Mouse (Mus musculus) skeletal muscle tissue, adult 2 months (tissue): ENCODE measurements around the gene Daxx.
"Not testable (repeated sequence)": the region's sequence is repeated elsewhere in the genome, so short reads cannot be mapped to it uniquely, and the experiment has no call there.

Experiments
- DNase-seq: peaks from one replicate; pipeline ENCODE4 v3.0.0-alpha.2; 2012; ENCODE audit warnings: low read depth, low spot score

Gene Daxx

DNA sequence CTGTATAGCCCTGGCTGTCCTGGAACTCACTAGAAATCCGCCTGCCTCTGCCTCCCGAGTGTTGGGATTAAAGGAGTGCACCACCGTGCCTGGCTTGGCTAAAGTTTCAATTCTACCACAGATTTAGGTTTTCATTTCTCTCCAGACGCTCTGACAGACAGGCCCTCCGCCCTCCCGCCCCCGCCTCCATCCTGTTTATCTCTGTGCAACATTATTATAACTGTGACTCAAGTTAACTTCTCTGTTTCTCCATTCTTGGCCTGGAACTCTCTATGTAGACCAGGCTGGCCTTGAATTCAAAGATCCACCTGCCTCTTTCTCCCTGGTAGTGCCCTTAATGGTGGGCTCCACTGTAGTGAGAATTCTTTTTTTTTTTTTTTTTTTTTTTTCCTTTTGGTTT lies 6.7 kb upstream of the Daxx start:
- no peak for DNase-seq

DNA sequence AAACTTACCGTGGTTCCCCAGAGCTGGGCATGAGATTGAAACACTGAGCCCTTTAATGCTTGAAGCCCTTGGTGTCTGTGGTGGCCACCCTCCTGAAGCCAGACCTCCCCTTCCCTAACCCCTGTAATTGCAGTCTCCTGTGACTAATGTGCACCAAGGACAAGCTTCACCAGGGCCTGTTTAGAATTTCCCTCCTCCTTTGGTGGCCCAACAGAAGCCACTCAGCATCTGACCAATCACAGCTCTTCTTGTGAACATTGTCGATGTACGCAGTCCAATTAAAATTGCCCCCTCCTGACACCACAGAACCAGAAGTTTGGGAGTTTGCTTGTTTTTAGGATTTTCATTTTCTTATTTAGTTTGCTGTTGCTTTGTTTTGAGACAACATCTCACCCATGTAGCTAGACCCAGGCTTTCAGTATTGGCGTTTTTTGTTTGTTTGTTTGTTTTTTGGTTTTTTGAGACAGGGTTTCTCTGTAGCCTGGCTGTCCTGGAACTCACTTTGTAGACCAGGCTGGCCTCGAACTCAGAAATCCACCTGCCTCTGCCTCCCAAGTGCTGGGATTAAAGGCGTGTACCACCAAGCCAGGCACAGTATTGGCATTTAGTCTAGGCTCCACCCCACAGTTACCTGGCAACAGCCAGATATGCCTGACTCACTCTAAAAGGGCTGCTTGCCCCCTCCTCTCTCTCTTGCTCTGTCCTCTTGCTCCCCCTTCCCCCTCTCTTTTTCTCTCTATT lies 5.1 kb upstream of the Daxx start:
- DNase-seq, result not testable (repeated sequence)

DNA sequence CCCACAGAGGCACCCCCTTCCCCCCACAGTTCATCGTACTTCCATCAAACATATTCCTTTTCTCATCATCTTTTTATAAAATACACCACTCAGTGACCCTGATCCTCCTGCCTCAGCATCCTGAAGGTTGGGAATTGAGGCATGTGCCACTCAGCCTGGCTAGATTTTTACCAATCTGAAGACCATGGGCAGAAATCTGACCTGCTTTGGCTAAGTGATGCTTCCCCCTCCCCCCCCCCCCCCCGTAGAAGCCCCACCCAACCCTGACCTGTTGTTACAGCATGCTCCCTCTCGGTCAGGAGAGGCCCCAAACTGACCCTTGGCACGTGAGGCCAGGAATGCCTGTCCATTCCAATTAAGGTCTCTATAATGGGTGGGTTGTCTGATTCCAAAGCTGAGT lies 4.4 kb upstream of the Daxx start, which contains the start of gene Platr17:
Gene Platr17 (plus strand): TSS at position 301 of the 400 bp plus-strand sequence.
- DNase-seq, result not testable (repeated sequence)

DNA sequence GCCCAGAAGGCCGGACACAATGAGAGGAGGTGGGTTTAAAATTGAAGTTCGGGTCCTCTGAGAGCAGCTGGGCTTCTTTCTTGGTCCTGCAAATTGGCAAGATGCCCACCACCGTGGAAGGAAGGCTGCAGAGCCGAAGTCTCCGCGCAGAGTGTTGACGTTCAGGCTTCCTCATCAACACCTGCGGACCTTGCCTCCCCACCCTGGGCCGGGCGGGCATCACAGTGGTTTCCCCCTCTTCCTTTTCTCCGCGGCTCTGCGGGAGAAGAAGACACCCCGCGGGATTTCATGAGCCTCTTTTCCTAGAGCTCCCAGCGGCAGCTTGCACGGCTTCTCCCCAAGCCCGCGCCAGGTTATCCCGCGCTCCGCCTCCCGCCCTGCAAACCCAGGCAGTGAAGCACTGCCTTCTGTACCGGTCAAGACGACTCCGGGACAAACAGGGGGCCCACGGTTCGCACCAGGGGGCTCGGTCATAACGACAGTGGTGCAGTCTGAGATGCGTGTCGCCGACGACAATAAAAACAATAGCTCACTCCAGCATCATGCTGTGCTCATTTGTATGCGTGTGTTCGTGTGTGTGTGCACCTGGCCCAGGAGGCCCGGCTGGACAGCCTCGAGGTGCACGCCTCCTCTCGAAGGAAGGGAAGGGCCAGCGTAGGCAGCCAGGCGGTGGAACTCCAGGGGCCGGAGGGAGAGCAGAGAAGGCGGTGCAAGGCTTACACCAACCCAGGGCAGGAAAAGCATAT lies 710 bp upstream of the Daxx start:
- DNase-seq, result no peak

DNA sequence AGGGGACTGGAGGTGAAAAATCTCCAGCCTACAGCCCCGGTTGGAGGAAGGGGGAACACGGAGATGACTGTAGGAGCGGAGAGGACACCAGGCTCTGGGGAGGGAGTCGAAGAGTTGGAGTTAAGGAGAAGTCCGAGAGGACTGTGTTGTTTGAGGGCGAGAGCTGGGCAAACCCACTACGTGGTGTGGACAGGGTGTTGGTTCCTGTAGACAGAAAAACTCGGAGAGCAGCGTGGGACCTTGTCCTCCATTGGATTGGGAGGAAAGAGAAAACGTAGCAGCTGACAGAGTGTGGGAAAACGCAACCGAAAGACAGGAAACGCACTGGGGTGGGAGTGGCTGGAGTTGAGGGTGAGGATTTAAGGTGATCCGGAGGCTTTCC lies 646 bp downstream of the Daxx start:
- no peak for DNase-seq

DNA sequence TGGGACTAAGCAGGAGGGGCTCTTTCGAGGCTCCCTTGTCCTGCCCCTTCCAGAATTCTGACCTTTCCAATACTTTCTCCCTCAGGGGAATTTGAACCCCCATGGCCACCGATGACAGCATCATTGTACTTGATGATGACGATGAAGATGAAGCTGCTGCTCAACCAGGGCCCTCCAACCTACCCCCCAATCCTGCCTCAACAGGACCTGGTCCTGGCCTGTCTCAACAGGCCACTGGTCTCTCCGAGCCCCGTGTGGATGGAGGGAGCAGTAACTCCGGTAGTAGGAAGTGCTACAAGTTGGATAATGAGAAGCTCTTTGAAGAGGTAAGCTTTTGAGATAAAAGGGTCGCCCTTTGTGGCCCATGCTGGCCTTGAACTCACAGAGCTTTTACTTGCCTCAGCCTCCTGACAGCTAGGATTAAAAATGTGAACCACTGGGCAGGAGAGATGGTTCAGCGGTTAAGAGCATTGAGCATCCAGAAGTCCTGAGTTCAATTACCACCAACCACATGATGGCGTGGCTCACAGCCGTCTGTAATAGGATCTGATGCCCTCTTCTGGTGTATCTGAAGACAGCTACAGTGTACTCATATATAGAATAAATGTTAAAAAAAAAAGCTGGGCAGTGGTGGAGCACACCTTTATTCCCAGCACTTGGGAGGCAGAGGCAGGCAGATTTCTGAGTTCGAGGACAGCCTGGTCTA lies 1.3 kb downstream of the Daxx start:
- DNase-seq, result no peak

DNA sequence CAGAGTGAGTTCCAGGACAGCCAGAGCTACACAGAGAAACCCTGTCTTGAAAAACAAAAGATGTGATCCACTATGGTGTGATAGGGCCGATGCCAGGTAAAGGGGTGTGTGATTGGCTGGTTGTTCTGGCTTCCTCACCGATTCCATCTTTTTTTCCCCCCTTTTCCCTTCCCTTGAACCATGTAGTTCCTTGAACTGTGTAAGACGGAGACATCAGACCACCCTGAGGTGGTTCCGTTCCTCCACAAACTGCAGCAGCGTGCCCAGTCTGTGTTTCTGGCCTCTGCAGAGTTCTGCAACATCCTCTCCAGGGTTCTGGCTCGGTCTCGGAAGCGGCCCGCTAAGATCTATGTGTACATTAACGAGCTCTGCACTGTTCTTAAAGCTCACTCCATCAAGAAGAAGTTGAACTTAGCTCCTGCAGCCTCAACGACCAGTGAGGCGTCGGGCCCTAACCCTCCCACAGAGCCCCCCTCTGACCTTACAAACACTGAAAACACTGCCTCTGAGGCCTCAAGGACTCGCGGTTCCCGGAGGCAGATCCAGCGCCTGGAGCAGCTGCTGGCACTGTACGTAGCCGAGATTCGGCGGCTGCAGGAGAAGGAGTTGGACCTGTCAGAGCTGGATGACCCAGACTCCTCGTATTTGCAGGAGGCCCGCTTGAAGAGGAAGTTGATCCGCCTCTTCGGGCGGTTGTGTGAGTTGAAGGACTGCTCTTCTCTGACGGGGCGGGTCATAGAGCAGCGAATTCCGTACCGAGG lies 2.0 kb downstream of the Daxx start:
- no peak for DNase-seq

DNA sequence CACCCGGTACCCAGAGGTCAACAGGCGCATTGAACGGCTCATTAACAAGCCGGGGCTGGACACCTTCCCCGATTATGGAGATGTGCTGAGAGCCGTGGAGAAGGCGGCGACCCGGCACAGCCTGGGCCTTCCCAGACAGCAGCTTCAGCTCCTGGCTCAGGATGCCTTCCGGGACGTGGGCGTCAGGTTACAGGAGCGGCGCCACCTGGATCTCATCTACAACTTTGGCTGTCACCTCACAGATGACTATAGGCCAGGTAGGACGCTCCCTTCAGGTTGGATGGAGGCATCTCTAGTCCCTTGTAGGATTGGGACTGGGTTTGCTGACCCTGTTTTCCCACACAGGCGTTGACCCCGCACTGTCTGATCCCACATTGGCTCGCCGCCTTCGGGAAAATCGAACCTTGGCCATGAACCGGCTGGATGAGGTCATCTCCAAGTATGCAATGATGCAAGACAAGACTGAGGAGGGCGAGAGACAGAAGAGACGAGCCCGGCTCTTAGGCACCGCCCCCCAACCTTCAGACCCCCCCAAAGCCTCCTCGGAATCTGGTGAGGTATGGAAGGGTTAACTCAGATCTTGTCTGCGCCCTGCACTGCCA lies 2.7 kb downstream of the Daxx start:
- no peak for DNase-seq

DNA sequence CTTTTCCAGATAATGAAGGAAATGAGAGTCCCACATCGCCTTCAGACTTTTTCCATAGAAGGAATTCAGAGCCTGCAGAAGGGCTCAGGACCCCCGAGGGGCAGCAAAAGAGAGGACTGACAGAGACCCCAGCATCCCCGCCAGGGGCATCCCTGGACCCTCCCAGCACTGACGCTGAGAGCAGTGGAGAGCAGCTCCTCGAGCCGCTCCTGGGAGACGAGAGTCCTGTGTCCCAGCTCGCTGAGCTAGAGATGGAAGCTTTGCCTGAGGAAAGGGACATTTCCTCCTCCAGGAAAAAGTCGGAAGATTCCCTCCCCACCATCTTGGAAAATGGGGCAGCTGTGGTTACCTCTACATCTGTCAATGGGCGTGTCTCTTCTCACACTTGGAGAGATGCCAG lies 4.0 kb downstream of the Daxx start:
- no peak for DNase-seq

DNA sequence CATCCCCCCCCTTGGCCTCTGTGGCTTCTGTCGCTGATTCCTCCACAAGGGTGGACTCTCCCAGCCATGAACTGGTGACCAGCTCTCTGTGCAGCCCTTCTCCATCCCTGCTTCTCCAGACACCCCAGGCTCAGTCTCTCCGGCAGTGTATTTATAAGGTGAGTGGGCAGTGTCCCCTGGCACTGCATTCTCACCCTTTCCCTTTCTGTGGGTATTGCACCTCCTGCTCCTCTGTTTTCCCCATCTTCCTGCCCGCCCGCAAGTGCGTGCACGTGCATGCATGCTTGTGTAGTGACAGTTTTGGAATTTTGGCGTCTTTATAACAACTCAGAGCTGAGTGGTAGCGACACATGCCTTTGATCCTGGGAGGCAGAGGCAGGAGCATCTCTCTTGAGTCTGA lies 4.7 kb downstream of the Daxx start:
- DNase-seq, result no peak

DNA sequence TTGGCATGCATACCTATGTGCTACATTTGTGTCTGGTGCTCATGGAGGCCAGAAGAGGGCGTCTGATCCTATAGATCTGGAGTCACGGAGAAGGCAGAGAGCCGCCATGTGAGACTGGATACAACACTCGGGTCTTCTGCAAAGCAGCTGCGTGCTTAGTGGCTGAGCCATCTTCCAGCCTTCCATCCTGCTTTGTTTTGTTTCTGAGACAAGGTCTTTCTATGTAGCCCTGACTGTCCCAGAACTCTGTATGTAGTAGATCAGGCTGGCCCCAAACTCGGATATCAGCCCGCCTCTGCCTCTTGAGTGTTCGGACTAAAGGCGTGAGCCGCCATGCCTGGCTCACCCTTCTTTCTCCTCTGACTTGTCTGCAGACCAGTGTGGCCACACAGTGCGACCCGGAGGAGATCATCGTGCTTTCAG lies 5.8 kb downstream of the Daxx start:
- no peak for DNase-seq

DNA sequence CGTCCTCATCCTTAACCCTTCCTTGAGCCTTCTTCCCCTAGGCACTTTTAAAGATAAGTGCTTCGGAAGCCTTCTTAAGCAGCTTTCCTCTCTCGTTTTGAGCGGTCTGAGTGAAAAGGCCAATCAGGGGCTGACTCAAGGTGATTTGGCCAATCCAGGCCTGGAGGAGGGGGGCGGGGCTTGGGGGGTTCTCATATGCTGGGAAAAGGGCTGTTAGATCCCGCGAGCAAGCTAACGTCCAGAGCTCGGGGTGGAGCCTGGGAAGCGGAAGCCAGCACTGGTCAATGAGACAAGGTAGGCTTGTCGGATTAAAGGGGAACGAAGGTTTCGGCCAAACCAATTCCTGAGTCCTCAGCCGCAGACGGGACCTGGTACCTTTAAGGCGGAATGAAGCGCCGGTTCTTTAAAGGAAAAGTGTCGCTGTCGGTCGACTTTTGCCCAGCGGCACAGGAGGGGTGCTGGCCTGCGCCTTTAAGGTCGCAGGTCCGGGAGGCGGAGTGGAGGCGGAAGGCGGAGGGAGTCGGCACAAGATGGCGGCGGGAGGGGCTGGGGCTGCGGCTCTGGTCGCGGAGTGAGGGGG lies 6.5 kb downstream of the Daxx start, which contains the start of the genes Tapbp and Zbtb22:
Gene Tapbp (plus strand): TSS at position 229 of the 580 bp plus-strand sequence.
Gene Zbtb22 (plus strand): TSS at position 234 of the 580 bp plus-strand sequence.
- DNase-seq, result peak; percentile 98

DNA sequence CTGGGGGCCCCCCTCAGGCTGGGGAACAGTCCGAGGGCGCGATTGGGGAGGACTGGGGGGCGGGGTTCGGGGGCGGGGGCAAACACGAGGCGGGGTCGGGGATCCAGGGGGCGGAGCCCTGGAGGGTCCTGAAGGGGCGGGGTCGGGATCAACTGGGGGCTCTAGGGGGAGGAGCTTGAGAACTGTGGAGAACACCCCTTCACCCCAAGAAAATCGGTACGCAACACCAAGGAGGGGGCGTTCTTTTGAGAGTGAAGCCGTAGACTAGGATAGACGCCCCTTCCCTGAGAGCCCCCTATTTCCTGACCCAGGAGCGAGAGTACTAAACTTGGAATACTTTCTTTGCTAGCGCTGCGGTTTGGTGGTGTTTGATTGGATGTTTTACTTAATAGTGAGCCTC lies 7.1 kb downstream of the Daxx start:
- no peak for DNase-seq

DNA sequence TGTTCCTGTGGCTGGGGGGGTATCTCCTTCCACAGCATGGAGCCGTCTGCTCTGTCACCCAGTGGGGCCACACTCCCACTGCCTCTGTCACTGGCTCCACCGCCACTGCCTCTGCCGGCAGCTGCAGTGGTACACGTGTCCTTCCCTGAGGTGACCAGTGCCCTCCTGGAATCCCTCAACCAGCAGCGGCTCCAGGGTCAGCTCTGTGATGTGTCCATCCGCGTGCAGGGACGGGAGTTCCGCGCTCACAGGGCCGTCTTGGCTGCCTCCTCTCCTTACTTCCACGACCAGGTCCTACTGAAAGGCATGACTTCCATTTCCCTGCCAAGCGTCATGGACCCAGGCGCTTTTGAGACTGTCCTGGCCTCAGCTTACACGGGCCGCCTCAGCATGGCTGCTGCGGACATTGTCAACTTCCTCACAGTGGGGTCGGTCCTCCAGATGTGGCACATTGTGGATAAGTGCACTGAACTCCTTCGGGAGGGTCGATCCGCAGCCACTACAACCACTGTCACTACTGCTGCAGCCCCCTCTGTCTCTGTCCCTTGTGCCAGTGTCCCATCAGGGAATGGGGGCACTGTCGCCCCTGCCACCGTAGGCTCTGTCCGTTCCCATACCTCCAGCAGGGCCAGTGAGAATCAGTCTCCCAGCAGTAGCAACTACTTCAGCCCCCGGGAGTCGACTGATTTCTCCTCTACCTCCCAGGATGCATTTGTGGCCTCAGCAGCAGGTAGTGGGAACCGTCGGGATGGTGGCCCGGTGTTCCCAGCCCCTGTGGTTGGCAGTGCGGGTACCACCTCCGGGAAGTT lies 7.8 kb downstream of the Daxx start:
- DNase-seq, result no peak

DNA sequence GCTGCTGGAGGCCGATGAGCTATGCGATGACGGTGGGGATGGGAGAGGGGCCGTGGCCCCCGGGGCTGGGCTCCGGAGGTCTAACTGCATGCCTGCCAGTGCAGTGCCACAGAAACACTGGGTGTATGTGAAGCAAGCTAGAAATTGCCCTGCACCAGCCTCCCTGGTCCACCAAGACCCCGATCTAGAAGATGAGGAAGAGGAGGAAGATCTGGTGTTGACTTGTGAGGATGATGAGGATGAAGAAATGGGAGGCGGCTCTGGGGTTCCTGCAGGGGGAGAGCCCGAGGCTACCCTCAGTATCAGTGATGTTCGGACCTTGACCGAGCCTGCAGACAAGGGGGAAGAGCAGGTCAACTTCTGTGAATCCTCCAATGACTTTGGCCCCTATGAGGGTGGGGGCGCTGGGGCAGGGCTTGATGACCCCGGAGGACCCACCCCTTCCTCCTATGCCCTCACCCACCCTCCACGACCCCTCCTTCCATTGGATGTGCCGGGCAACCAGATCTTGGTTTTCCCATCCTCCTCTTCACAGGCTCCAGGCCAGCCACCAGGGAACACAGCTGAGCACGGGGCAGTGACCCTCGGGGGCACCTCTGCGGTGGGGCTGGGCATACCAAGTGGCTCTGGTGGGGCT lies 8.6 kb downstream of the Daxx start:
- no peak for DNase-seq

DNA sequence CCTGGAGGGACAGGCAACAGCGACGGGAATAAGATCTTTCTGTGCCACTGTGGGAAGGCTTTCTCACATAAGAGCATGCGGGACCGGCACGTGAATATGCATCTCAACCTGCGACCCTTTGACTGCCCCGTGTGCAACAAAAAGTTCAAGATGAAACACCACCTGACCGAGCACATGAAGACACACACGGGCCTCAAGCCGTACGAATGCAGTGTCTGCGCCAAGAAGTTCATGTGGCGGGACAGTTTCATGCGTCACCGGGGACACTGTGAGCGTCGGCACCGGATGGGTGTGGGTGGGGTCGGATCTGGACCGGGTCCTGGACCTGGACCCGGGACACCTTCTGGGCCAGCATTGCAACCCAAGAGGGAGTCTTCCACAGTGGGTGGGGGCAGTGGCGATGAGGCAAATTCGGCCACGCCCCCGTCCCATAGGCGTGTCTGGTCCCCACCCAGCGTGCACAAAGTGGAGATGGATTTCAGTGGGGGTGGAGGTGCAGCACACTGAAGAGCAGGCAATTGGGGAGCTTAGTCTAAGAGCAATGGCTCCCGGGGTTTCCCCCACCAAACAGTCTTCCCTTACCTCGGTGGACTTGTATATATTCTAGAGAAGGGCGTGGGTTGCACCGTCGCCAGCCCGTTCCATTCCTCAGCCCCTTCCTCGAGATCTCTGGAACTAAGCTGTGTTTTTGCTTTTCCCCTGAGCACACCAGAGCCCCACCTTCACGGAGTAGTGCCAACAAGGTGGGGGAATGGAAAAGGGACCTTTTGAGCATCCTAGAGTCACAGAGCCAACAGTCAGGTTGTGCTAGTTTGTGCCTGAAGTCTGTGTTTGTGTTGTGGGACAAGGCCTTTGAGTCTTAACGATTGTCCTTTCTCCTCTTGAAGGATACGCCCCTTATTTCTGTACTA lies 9.3 kb downstream of the Daxx start:
- no peak for DNase-seq

DNA sequence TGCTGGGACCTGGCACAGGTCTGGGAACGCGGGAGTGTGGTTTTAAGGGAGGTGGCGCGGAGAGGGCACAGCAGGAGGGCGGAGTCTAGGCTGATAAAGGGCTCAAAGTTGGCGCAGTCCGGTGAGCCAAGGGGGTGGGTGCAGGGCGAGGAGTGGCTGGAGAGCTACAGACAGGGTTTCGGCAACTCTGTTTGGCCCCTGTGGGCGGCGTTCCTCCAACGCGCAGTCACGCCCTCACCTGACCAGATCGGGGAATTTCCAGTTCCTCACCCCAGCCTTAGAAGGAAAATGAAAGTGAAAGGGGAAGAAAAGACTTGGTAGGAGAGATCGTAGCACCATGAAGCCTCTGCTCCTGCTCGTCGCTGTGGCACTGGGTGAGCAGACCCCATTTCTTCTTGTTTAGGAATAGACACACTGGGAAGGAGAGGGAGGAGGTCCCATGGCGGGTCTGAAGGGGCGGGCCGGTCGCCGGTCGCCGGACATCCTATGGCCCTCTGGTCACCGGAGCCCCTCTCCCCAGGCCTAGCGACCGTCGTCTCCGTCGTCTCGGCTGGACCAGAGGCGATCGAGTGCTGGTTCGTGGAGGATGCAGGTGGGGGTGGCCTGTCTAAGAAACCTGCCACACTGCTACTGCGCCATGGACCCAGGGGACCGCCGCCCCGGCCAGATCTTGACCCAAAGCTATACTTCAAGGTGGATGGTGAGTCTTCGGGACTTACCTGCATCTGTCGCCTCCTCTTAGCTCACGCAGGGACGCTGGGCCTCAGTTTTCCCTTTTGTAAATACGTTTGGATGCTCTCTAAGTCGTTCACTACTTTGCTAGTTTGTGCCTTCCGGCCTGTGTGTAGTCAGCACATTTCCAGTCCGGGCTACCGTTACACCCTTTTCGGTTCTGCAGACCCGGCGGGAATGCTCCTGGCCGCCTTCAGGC lies 10.4 kb downstream of the Daxx start:
- peak; percentile 73 for DNase-seq
